Mouse (Mus musculus): ENCODE measurements around the gene Rev3l. TPM values are rescaled to one million over a fixed set of nuclear protein-coding genes. Genes with fewer than 3 reads are reported as not detected.

The Rev3l gene
- polyA plus RNA-seq, 1 experiment from 2014 or later: 22.5 TPM

DNA sequence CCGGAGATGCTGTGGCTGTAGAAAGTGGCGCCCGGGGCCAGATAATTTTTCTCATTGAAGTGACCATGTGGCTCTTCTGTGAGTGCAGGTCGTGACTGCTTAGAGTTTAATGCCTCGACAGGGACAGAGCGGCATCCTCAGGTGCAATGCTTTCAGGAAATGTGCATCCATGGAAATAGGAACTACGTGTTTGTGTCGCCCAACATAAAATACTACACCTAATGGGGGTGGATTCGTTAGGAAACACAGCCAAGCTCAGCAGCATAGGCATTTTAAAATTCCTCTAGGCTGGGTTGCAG lies 1.1 kb downstream of the Rev3l start:
- Histone ChIP-seq H3K36me3 (no peaks in the 10 kb centered on the region), H3K27me3 (no peaks in the 10 kb centered on the region), H3K9ac (peak overlapping the region; percentile 95), H3K4me2 (replicated peaks) (peak overlapping the region; percentile 65), H3K4me1 (peaks cover 24% of the 10 kb centered on the region), H3K4me3 (peak overlapping the region; percentile 91), H3K27ac (peak overlapping the region; percentile 100), H3K9me3 (replicated peaks) (no peaks in the 10 kb centered on the region)
- no peak for ATAC-seq (ENCODE audit: low FRiP score)
- 0% methylated on average over 9 of the region's 9 CpGs for WGBS

DNA sequence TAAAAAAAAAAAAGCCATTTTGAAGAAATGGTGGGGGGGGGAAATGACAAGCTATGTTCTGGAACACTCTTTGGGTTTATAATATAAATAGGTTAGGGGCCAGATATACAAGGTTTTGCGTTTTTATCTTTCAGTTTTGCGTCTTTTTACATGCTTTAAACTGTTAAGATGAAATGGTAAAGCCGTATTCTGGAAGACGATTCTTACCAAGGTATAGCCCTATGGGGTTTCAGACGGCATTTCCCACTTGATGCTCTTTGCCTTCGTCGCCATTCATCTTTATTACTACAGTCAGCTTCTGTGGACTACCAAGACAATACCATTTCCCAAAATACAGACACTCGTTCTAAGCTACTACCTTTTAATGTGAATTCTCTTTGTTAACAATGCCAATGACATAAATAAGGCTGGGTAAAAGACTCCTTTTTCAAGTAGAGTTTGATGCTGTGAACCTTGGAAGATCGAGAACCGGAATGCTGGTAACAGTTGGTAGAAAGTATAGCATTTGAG lies 1.6 kb downstream of the Rev3l start:
- no peaks in the 10 kb centered on the region for H3K27me3 ChIP-seq
- no peak for ATAC-seq (ENCODE audit: low FRiP score)
- H3K36me3 ChIP-seq: no peaks in the 10 kb centered on the region
- peak overlapping the region; percentile 100 for H3K27ac ChIP-seq
- peaks cover 24% of the 10 kb centered on the region for H3K4me1 ChIP-seq
- no peaks in the 10 kb centered on the region for H3K9me3 ChIP-seq (replicated peaks)
- H3K4me2 ChIP-seq (replicated peaks): peak overlapping the region; percentile 65
- H3K9ac ChIP-seq: peak overlapping the region; percentile 95
- H3K4me3 ChIP-seq: peak overlapping the region; percentile 91
- 18% methylated on average over 10 of the region's 10 CpGs for WGBS

DNA sequence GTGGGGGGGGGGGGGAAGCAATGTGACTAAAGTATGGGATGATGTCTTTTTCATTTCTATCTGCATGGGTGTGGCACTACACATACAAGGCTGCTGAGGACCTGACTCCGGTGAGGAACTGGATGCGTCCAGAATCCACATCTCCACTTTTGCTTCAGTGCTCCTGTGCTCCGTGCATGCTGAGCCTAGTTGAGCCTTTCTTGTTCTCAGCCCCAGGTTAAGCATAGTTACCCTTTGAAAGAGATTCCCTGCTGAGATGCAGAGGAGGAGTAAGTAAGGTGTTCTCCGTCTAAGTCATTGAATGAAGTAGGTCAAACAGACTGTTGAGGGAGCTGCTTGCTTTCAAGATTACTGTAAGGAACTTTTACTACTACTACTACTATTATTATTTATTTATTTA lies 4.3 kb downstream of the Rev3l start:
- ATAC-seq (ENCODE audit: low FRiP score): no peak
- H3K27ac ChIP-seq: no peak overlapping the region
- no peak overlapping the region for H3K4me3 ChIP-seq
- H3K4me1 ChIP-seq: peaks cover 18% of the 10 kb centered on the region
- no peaks in the 10 kb centered on the region for H3K27me3 ChIP-seq
- H3K9ac ChIP-seq: no peak overlapping the region
- no peaks in the 10 kb centered on the region for H3K36me3 ChIP-seq
- 77% methylated on average over 4 of the region's 4 CpGs for WGBS
- no peak overlapping the region for H3K4me2 ChIP-seq (replicated peaks)
- H3K9me3 ChIP-seq (replicated peaks): no peaks in the 10 kb centered on the region

- no peak for ATAC-seq (ENCODE audit: low FRiP score)
- H3K4me1 ChIP-seq: 0 out of 2 replicates have a peak, but pooled peaks cover 2% of the 10 kb centered on the region
Measured at GRCm38 (mm10) chr10:39742057-39742456, 10.1 kb downstream of the Rev3l start.

DNA sequence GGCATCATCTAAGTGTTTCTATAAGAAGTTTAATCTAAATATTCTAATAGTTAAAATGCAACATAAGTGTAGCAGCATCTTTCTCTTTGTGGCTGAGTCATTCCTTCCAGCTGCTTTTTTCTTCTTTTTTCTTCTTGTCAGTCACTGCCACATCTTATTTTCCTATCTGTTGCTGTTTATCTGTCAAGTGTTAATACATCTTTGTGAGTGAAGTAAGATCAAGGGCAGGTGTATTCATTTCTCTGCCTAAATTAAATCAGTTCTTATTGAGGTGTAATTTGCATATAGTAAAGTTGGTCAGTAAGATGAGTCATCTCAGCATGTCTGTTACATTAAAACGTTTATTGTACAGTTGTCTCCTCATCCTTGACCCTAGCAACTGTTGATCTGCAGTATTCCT lies 32.8 kb downstream of the Rev3l start:
- H3K9ac ChIP-seq: no peak overlapping the region
- 94% methylated on average over 1 of the region's 1 CpGs for WGBS
- H3K9me3 ChIP-seq (replicated peaks): peaks cover 8% of the 10 kb centered on the region; the same call in 1 of the 2 replicates
- H3K27me3 ChIP-seq: no peaks in the 10 kb centered on the region
- H3K4me2 ChIP-seq (replicated peaks): no peak overlapping the region
- no peak overlapping the region for H3K27ac ChIP-seq
- peaks cover 7% of the 10 kb centered on the region; the same call in 1 of the 2 replicates for H3K36me3 ChIP-seq
- no peak overlapping the region for H3K4me3 ChIP-seq
- ATAC-seq (ENCODE audit: low FRiP score): no peak
- no peaks in the 10 kb centered on the region for H3K4me1 ChIP-seq

More at GRCm38 (mm10) chr10:39742057-39742456, 10.1 kb downstream of the Rev3l start:
- no peak overlapping the region for H3K9ac ChIP-seq
- 73% methylated on average over 4 of the region's 4 CpGs for WGBS
- H3K36me3 ChIP-seq: peaks cover 3% of the 10 kb centered on the region; the same call in 1 of the 2 replicates
- no peak overlapping the region for H3K4me3 ChIP-seq
- no peaks in the 10 kb centered on the region for H3K9me3 ChIP-seq (replicated peaks)
- H3K4me2 ChIP-seq (replicated peaks): no peak overlapping the region
- H3K27ac ChIP-seq: no peak overlapping the region
- H3K27me3 ChIP-seq: no peaks in the 10 kb centered on the region

DNA sequence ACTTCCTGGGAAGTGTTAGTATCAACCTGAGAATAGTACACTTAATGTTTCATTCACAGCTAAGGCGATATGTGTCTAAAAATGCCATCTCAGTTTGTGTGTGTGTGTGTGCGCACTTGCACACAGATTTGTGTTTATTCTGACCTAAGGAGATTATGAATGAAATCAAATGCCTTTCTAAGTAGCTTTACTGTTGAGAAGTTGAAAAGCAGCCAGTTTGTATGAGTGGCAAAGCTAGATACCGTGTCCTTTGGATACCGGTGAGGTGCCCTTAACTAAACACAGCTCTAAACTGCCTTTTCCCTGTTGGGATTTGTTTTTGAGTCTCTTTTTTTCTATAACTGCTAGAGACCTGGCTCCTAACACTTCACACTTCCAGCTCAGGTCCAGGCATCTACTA lies 34.8 kb downstream of the Rev3l start:
- Histone ChIP-seq H3K27ac (no peak overlapping the region), H3K9me3 (replicated peaks) (no peaks in the 10 kb centered on the region), H3K4me1 (no peaks in the 10 kb centered on the region), H3K4me3 (no peak overlapping the region), H3K4me2 (replicated peaks) (no peak overlapping the region), H3K27me3 (no peaks in the 10 kb centered on the region), H3K36me3 (no peaks in the 10 kb centered on the region), H3K9ac (no peak overlapping the region)
- 86% methylated on average over 4 of the region's 4 CpGs for WGBS
- no peak for ATAC-seq (ENCODE audit: low FRiP score)

GRCm38 (mm10) chr10:39772259-39772658 lies 40.3 kb downstream of the Rev3l start:
- no peak overlapping the region for H3K4me3 ChIP-seq
- no peak for ATAC-seq (ENCODE audit: low FRiP score)
- H3K4me2 ChIP-seq (replicated peaks): no peak overlapping the region
- no peaks in the 10 kb centered on the region for H3K27me3 ChIP-seq
- 70% methylated on average over 2 of the region's 2 CpGs for WGBS
- no peaks in the 10 kb centered on the region for H3K36me3 ChIP-seq
- no peaks in the 10 kb centered on the region for H3K9me3 ChIP-seq (replicated peaks)
- H3K27ac ChIP-seq: no peak overlapping the region
- H3K4me1 ChIP-seq: 0 out of 2 replicates have a peak, but pooled peaks cover 3% of the 10 kb centered on the region
- H3K9ac ChIP-seq: no peak overlapping the region

DNA sequence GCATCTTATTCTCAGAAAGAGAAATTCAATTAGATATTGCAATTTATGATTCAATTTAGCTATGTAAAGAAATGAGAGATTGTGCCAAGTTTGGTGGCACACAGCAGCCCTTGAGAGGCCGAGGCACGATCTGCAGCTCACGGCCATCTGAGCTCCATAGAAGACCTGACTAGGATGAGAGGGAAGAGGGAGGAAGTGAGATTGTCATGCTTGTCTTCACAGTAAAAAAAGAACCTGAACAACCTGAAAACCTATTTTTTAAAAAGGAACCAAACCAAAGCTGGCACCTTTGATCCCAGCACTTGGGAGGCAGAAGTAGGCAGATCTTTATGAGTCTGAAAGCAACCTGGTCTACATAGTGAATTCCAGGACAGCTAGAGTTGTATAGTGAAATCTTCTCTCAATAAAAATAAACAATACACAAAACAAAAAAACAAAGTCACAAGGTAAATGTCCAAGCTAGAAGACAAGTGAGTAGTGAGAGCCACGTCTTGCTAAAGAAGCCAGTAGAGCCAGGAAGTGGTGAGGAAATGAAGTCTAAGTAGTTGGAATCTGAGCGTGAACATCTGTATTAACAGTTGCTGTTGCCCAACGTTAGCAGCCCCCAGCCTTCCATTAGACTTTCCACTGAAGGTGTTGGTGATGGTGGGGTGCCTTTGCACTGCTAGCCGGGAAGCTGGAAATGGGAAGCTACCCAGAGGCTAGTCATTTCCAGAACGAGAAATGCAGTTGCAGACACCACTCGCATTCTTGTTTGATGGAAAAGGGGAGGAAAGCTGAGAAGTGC lies 42.2 kb downstream of the Rev3l start:
- Histone ChIP-seq H3K36me3 (no peaks in the 10 kb centered on the region), H3K9me3 (replicated peaks) (no peaks in the 10 kb centered on the region), H3K4me3 (no peak overlapping the region), H3K4me2 (replicated peaks) (no peak overlapping the region), H3K9ac (no peak overlapping the region), H3K27me3 (no peaks in the 10 kb centered on the region), H3K27ac (no peak overlapping the region), H3K4me1 (0 out of 2 replicates have a peak, but pooled peaks cover 3% of the 10 kb centered on the region)
- ATAC-seq (ENCODE audit: low FRiP score): no peak
- 82% methylated on average over 9 of the region's 9 CpGs for WGBS

- no peak overlapping the region for H3K9ac ChIP-seq
- no peaks in the 10 kb centered on the region for H3K36me3 ChIP-seq
- no peak overlapping the region for H3K4me3 ChIP-seq
- H3K27me3 ChIP-seq: no peaks in the 10 kb centered on the region
- H3K4me1 ChIP-seq: 0 out of 2 replicates have a peak, but pooled peaks cover 3% of the 10 kb centered on the region
- H3K4me2 ChIP-seq (replicated peaks): no peak overlapping the region
- WGBS: 91% methylated on average over 3 of the region's 3 CpGs
- no peaks in the 10 kb centered on the region for H3K9me3 ChIP-seq (replicated peaks)
- H3K27ac ChIP-seq: no peak overlapping the region
- no peak for ATAC-seq (ENCODE audit: low FRiP score)
Measured at GRCm38 (mm10) chr10:39776927-39777326, 45.0 kb downstream of the Rev3l start.

DNA sequence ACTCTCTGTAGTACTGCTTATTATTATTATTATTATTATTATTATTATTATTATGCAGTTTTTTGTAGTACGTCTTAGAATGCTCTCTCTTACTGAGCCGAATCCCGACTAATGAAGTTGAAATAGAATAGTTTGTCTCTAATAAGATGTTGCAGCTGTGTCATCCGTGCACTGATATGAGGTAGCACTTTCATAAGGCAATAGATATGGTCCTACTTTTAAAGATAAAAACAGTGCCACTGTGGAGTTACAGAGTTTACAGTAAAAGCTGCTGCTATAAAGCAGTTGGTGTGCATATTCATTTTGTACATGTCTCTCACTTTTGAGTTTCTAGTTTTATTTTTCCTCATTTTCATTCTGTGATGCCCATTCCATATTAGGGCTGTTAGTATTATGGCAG lies 46.4 kb downstream of the Rev3l start:
- Histone ChIP-seq H3K4me1 (no peaks in the 10 kb centered on the region), H3K27ac (no peak overlapping the region), H3K36me3 (no peaks in the 10 kb centered on the region), H3K27me3 (no peaks in the 10 kb centered on the region), H3K4me3 (no peak overlapping the region), H3K9me3 (replicated peaks) (no peaks in the 10 kb centered on the region), H3K4me2 (replicated peaks) (no peak overlapping the region), H3K9ac (no peak overlapping the region)
- no peak for ATAC-seq (ENCODE audit: low FRiP score)
- WGBS: 95% methylated on average over 4 of the region's 4 CpGs

DNA sequence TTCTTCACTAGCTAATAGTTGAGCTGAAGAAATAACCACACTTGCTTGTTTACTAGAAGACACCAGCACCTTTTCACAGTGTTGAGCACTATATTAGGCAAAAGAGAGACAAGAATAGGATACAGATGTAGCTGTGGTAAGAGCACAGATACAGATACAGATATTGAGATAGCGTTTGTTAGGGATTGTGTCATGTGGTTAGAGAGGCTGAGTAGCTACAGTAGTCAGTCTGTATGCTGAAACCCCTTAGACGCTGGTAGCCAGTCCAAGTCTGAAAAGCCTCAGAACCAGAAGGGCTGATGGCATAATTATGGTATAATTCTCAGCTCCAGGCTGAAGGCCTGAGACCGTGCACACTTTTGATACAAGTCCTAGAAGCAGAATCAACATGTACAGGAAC lies 53.3 kb downstream of the Rev3l start:
- Histone ChIP-seq H3K9ac (no peak overlapping the region), H3K36me3 (peaks cover 6% of the 10 kb centered on the region; the same call in 1 of the 2 replicates), H3K27ac (no peak overlapping the region), H3K9me3 (replicated peaks) (no peaks in the 10 kb centered on the region), H3K27me3 (no peaks in the 10 kb centered on the region), H3K4me1 (no peaks in the 10 kb centered on the region), H3K4me2 (replicated peaks) (no peak overlapping the region), H3K4me3 (no peak overlapping the region)
- WGBS: 93% methylated on average over 3 of the region's 3 CpGs
- no peak for ATAC-seq (ENCODE audit: low FRiP score)

- peaks cover 19% of the 10 kb centered on the region for H3K36me3 ChIP-seq
- no peak overlapping the region for H3K4me3 ChIP-seq
- no peaks in the 10 kb centered on the region for H3K27me3 ChIP-seq
- H3K27ac ChIP-seq: no peak overlapping the region
- no peak for ATAC-seq (ENCODE audit: low FRiP score)
- WGBS: 83% methylated on average over 1 of the region's 1 CpGs
- H3K4me1 ChIP-seq: no peaks in the 10 kb centered on the region
- no peaks in the 10 kb centered on the region for H3K9me3 ChIP-seq (replicated peaks)
- no peak overlapping the region for H3K9ac ChIP-seq
- H3K4me2 ChIP-seq (replicated peaks): no peak overlapping the region
Measured at GRCm38 (mm10) chr10:39793295-39793694, 61.4 kb downstream of the Rev3l start.

GRCm38 (mm10) chr10:39811507-39811906 lies 79.6 kb downstream of the Rev3l start:
- H3K4me2 ChIP-seq (replicated peaks): no peak overlapping the region
- H3K27me3 ChIP-seq: no peaks in the 10 kb centered on the region
- no peak overlapping the region for H3K9ac ChIP-seq
- no peak overlapping the region for H3K27ac ChIP-seq
- H3K4me1 ChIP-seq: no peaks in the 10 kb centered on the region
- H3K4me3 ChIP-seq: no peak overlapping the region
- WGBS: 67% methylated on average over 3 of the region's 3 CpGs
- peaks cover 54% of the 10 kb centered on the region for H3K36me3 ChIP-seq
- H3K9me3 ChIP-seq (replicated peaks): no peaks in the 10 kb centered on the region
- no peak for ATAC-seq (ENCODE audit: low FRiP score)
